Mouse (Mus musculus) lung, adult 2 months (tissue): ENCODE measurements around the gene Stk26.

ENCODE experiments used
- CTCF ChIP-seq: fragments of 200-500 bp; IDR thresholded peaks from 2 replicates; pipeline ENCODE4 v1.5.1; 2011; ENCODE audit warnings: mild to moderate bottlenecking, low read length, control low read depth; ENCODE audit not compliant: insufficient read depth
- POLR2A ChIP-seq: fragments of 200-500 bp; IDR thresholded peaks from 2 replicates; pipeline ENCODE4 v1.6.1; 2011; ENCODE audit warnings: low read depth, mild to moderate bottlenecking, control low read depth, low read length, borderline replicate concordance; ENCODE audit errors: extremely low read depth

GRCm38 (mm10) chrX:50799656-50800188 is 41.1 kb upstream of the Stk26 start:
- TF ChIP-seq CTCF (no peak), POLR2A (no peak)
